ENCODE assay signal across 8 mouse cellular contexts in genomic region chr8:3280266-3280910, GRCm38 (mm10). TPM values are rescaled to one million over a fixed set of nuclear protein-coding genes. Genes with fewer than 3 reads are reported as not detected.
A peak's percentile ranks its signal among the peaks of the same experiment; 100 is the strongest.
DNase-seq lines count a peak whose midpoint lies in the region; ATAC-seq and TF ChIP-seq lines count a peak whose summit lies in the region.

No protein-coding gene starts in this region.

- H3K27me3 ChIP-seq in heart, adult 2 months (ENCODE audit: control insufficient read depth, insufficient read depth, low read length): no peaks in the 10 kb centered on the region
- H3K27me3 ChIP-seq in kidney, embryonic 14.5 days (ENCODE audit: control insufficient read depth, insufficient read depth, low read length): no peaks in the 10 kb centered on the region
- no peaks in the 10 kb centered on the region for H3K27me3 ChIP-seq in lung, embryonic 15.5 days

- intact Hi-C loops in left cerebral cortex, adult 2 months (cut with DNase I): no loop called here
- intact Hi-C loops in heart, adult 2 months (cut with DNase I): loop anchor here (5.0 kb wide), 1 partner anchor 237 kb away; the partner anchor contains the start of gene Pnpla6

- H3K27ac ChIP-seq in left cerebral cortex, adult 2 months: no peak overlapping the region; the same call in 1 of the 2 replicates
- H3K27ac ChIP-seq in heart, adult 2 months: no peak overlapping the region; the same call in 1 of the 2 replicates
- H3K27ac ChIP-seq in kidney, embryonic 14.5 days (ENCODE audit: low read depth, low read length): no peak overlapping the region
- no peak overlapping the region for H3K27ac ChIP-seq in lung, embryonic 15.5 days

- no peak for ATAC-seq in kidney, embryonic 14.5 days (ENCODE audit: low FRiP score, low TSS enrichment)
- no peak for ATAC-seq in lung, embryonic 15.5 days (ENCODE audit: borderline replicate concordance, extremely low read depth, low FRiP score, low TSS enrichment)
- ATAC-seq in erythroid progenitor cell, adult 5-6 weeks (replicated peaks; ENCODE audit: low FRiP score, poor library complexity, severe bottlenecking): no peak

- TF ChIP-seq POLR2A in heart, adult 2 months (IDR thresholded peaks at IDR 0.05; ENCODE audit: insufficient read depth, low read depth, low read length): no peak

- 45% methylated on average over 11 of the region's 11 CpGs for WGBS in heart, adult 2 months
- WGBS in kidney, embryonic 14.5 days: 40% methylated on average over 11 of the region's 11 CpGs
- 31% methylated on average over 11 of the region's 11 CpGs for WGBS in lung, embryonic 15.5 days

- peak overlapping the region; percentile 97 for H3K4me3 ChIP-seq in left cerebral cortex, adult 2 months
- peak overlapping the region; percentile 94; the same call in 1 of the 2 replicates for H3K4me3 ChIP-seq in heart, adult 2 months
- H3K4me3 ChIP-seq in kidney, embryonic 14.5 days (ENCODE audit: low read length): peak overlapping the region; percentile 68
- H3K4me3 ChIP-seq in lung, embryonic 15.5 days: peak overlapping the region; percentile 98

- peak; percentile 32 for TF ChIP-seq CTCF in left cerebral cortex, adult 2 months (IDR thresholded peaks at IDR 0.05)
- 0 out of 2 replicates have a peak, but pooled peaks have one; percentile 2 for TF ChIP-seq CTCF in heart, adult 2 months (IDR thresholded peaks at IDR 0.05)

- DNase-seq in left cerebral cortex, adult 2 months (ENCODE audit: extremely low spot score in 1 of 2, low spot score in 2 of 2): peak in 1 of 2 experiments; percentile 22
- DNase-seq in left cerebral cortex, adult 11 months (ENCODE audit: low spot score): no peak
- peak; percentile 16 for DNase-seq in c-Kit-positive CD71-positive TER-119-positive erythroid progenitor cells, embryonic 14.5 days (ENCODE audit: low spot score)
- DNase-seq in heart, adult 2 months: peak; percentile 53 to 59
- peak; percentile 37 for DNase-seq in right cerebral cortex, adult 18-20 months

- H3K9me3 ChIP-seq in kidney, embryonic 14.5 days (ENCODE audit: control insufficient read depth, low read length): no peaks in the 10 kb centered on the region
- H3K9me3 ChIP-seq in lung, embryonic 15.5 days: no peaks in the 10 kb centered on the region

- H3K4me1 ChIP-seq in heart, adult 2 months (ENCODE audit: control insufficient read depth, insufficient read depth, low read length): peaks cover 5% of the 10 kb centered on the region
- H3K4me1 ChIP-seq in kidney, embryonic 14.5 days (ENCODE audit: control insufficient read depth, insufficient read depth, low read length): peaks cover 7% of the 10 kb centered on the region; the same call in 1 of the 2 replicates
- peaks cover 18% of the 10 kb centered on the region for H3K4me1 ChIP-seq in lung, embryonic 15.5 days

- no peak for TF ChIP-seq EP300 in heart, adult 2 months (IDR thresholded peaks at IDR 0.05; ENCODE audit: insufficient read depth, low read depth, low read length)

- peaks cover 12% of the 10 kb centered on the region for H3K79me2 ChIP-seq in heart, adult 2 months (replicated peaks; ENCODE audit: control insufficient read depth, insufficient read depth, low read length)

- H3K9ac ChIP-seq in heart, adult 2 months (ENCODE audit: low read depth, low read length): no peak overlapping the region; the same call in 1 of the 2 replicates
- H3K9ac ChIP-seq in kidney, embryonic 14.5 days (ENCODE audit: low read depth, low read length): no peak overlapping the region; the same call in 1 of the 2 replicates
- no peak overlapping the region for H3K9ac ChIP-seq in lung, embryonic 15.5 days

- H3K4me2 ChIP-seq in kidney, embryonic 14.5 days (replicated peaks; ENCODE audit: low read depth, low read length): peak overlapping the region; percentile 56
- peak overlapping the region; percentile 85 for H3K4me2 ChIP-seq in lung, embryonic 15.5 days

- peaks cover 10% of the 10 kb centered on the region for H3K36me3 ChIP-seq in heart, adult 2 months (ENCODE audit: control insufficient read depth, insufficient read depth, low read length)
- no peaks in the 10 kb centered on the region for H3K36me3 ChIP-seq in kidney, embryonic 14.5 days (ENCODE audit: control insufficient read depth, insufficient read depth, low read length)
- H3K36me3 ChIP-seq in lung, embryonic 15.5 days: no peaks in the 10 kb centered on the region

RNA-seq across cellular contexts. Expression of gene Insr, which starts 1.0 kb away (rescaled TPM):
- 10 to 100 TPM; 50.8 to 52.0 TPM for total RNA-seq in left cerebral cortex, adult 2 months (2021)
- total RNA-seq in heart, adult 2 months (2021): 100 to 1,000 TPM; 112 to 145 TPM
- 24.6 and 42.3 TPM in 2 replicates for polyA plus RNA-seq in heart, adult 2 months (2012; rRNA removed)
- 33.2 and 40.2 TPM in 2 replicates for polyA plus RNA-seq in kidney, embryonic 14.5 days (2014; fragmentation: Nextera tagmentation; extraction: Ambion mirVana)
- 34.8 and 38.8 TPM in 2 replicates for polyA plus RNA-seq in lung, embryonic 15.5 days (2015; fragmentation: Nextera tagmentation; extraction: Ambion mirVana)
- 8.0 and 15.5 TPM in 2 replicates for total RNA-seq in erythroid progenitor cell, adult 5-6 weeks (2015; ENCODE audit: low replicate concordance)
- 7.1 and 19.9 TPM in 2 replicates for total RNA-seq in erythroid progenitor cell, adult 5-6 weeks (2017; ENCODE audit: low replicate concordance)
